Mouse (Mus musculus): ENCODE data around the gene Stard10.

The Stard10 gene

GRCm38 (mm10) chr7:101317014-101317413, at the start of gene Stard10:
Stard10 (plus strand) TSS chr7:101317086.
- no peak for DNase-seq

- DNase-seq, result no peak
Observed at GRCm38 (mm10) chr7:101267457-101268259, 49.2 kb upstream of the Stard10 start.

GRCm38 (mm10) chr7:101271602-101272001, 45.3 kb upstream of the Stard10 start:
- DNase-seq, result no peak

GRCm38 (mm10) chr7:101272466-101273160, 44.3 kb upstream of the Stard10 start:
- DNase-seq, result no peak

GRCm38 (mm10) chr7:101282721-101283120, 34.2 kb upstream of the Stard10 start:
- no peak for DNase-seq

- DNase-seq, result no peak
Observed at GRCm38 (mm10) chr7:101284504-101284903, 32.4 kb upstream of the Stard10 start.

- no peak for DNase-seq
Observed at GRCm38 (mm10) chr7:101286891-101287290, 30.0 kb upstream of the Stard10 start.

GRCm38 (mm10) chr7:101287820-101288219, 29.1 kb upstream of the Stard10 start:
- DNase-seq, result no peak

GRCm38 (mm10) chr7:101288436-101288835, 28.4 kb upstream of the Stard10 start:
- DNase-seq, result no peak

GRCm38 (mm10) chr7:101290401-101290800, 26.5 kb upstream of the Stard10 start:
- DNase-seq, result no peak

GRCm38 (mm10) chr7:101291211-101291610, 25.7 kb upstream of the Stard10 start:
- DNase-seq, result no peak

- no peak for DNase-seq
Observed at GRCm38 (mm10) chr7:101291641-101292040, 25.2 kb upstream of the Stard10 start.

GRCm38 (mm10) chr7:101292086-101292485, 24.8 kb upstream of the Stard10 start:
- no peak for DNase-seq

- no peak for DNase-seq
Observed at GRCm38 (mm10) chr7:101292696-101293095, 24.2 kb upstream of the Stard10 start.

GRCm38 (mm10) chr7:101293138-101293537, 23.7 kb upstream of the Stard10 start:
- no peak for DNase-seq

- no peak for DNase-seq
Observed at GRCm38 (mm10) chr7:101293611-101294010, 23.3 kb upstream of the Stard10 start.

- no peak for DNase-seq
Observed at GRCm38 (mm10) chr7:101295438-101295837, 21.4 kb upstream of the Stard10 start.

- DNase-seq, result peak; percentile 89
Observed at GRCm38 (mm10) chr7:101296252-101297022, 20.4 kb upstream of the Stard10 start.

- DNase-seq, result peak; percentile 79
Observed at GRCm38 (mm10) chr7:101297023-101297405, 19.9 kb upstream of the Stard10 start.

GRCm38 (mm10) chr7:101298375-101298774, 18.5 kb upstream of the Stard10 start:
- DNase-seq, result no peak

GRCm38 (mm10) chr7:101301361-101301880, 15.5 kb upstream of the Stard10 start:
- no peak for DNase-seq

GRCm38 (mm10) chr7:101301881-101302456, 14.9 kb upstream of the Stard10 start, which contains the start of gene Atg16l2:
Atg16l2 (minus strand) TSS chr7:101302251.
- peak; percentile 98 for DNase-seq

- no peak for DNase-seq
Observed at GRCm38 (mm10) chr7:101302691-101303090, 14.2 kb upstream of the Stard10 start.
